Mouse (Mus musculus) liver, adult 2 months (tissue): ENCODE measurements at regions not wholly inside any gene's neighbourhood (a gene's known extent, or its start where the extent isn't known, plus 50 kb on each side); places are given as distances from the start of the nearest gene placed in this dataset.

Experiments
- DNase-seq: peaks from one replicate; pipeline ENCODE4 v3.0.0-alpha.2; 2011; ENCODE audit warnings: low read depth, low spot score; ENCODE audit errors: extremely low read depth
- H3K27ac ChIP-seq: fragments of 200-500 bp; replicated peaks from 2 replicates; pipeline ENCODE4 v1.5.1; 2012; ENCODE audit warnings: low read depth, mild to moderate bottlenecking, control low read depth, inconsistent platforms, low read length; ENCODE audit not compliant: insufficient read depth
- H3K27me3 ChIP-seq: fragments of 200-500 bp; 2 replicates; pipeline ENCODE4 v1.6.1; 2012; ENCODE audit warnings: mild to moderate bottlenecking, moderate library complexity, low read length, inconsistent platforms; ENCODE audit not compliant: control insufficient read depth, insufficient read depth
- H3K36me3 ChIP-seq: fragments of 200-500 bp; 2 replicates; pipeline ENCODE4 v1.6.1; 2012; ENCODE audit warnings: low read length, inconsistent platforms; ENCODE audit not compliant: control insufficient read depth, insufficient read depth
- H3K4me1 ChIP-seq: fragments of 200-500 bp; 2 replicates; pipeline ENCODE4 v1.6.1; 2011; ENCODE audit warnings: low read length; ENCODE audit not compliant: control insufficient read depth, insufficient read depth
- H3K4me3 ChIP-seq: fragments of 200-500 bp; 2 replicates; pipeline ENCODE4 v1.5.1; 2011; ENCODE audit warnings: low read depth, mild to moderate bottlenecking, control low read depth, low read length, moderate library complexity; ENCODE audit not compliant: insufficient read depth
- H3K79me2 ChIP-seq: fragments of 200-500 bp; 2 replicates; pipeline ENCODE4 v1.6.1; 2012; ENCODE audit warnings: inconsistent platforms, mild to moderate bottlenecking, low read length, moderate library complexity; ENCODE audit not compliant: control insufficient read depth, insufficient read depth
- H3K9ac ChIP-seq: fragments of 200-500 bp; 2 replicates; pipeline ENCODE4 v1.6.1; 2012; ENCODE audit warnings: low read depth, mild to moderate bottlenecking, control low read depth, inconsistent platforms, low read length
- CTCF ChIP-seq: fragments of 200-500 bp; IDR thresholded peaks from 2 replicates; pipeline ENCODE4 v1.5.1; 2011; ENCODE audit warnings: low read depth, low read length, control low read depth
- POLR2A ChIP-seq: fragments of 200-500 bp; IDR thresholded peaks from 2 replicates; pipeline ENCODE4 v1.6.1; 2011; ENCODE audit warnings: low read length, control low read depth; ENCODE audit not compliant: insufficient read depth; ENCODE audit errors: extremely low read depth
- WGBS: fragments of 180-500 bp; shearing (Covaris S2); methylation state at CpG from one replicate; pipeline ENCODE4 v1.1.7; 2018; 5-methylcytosine and 5-hydroxymethylcytosine counted together

GRCm38 (mm10) chr19:30489786-30490185 is 59.7 kb downstream of the Dkk1 start:
- no peak for DNase-seq
- 76% methylated on average over 3 of the region's 3 CpGs for WGBS
- no peaks in the 10 kb centered on the region for H3K27me3 ChIP-seq
- no peaks in the 10 kb centered on the region for H3K79me2 ChIP-seq
- no peaks in the 10 kb centered on the region for H3K4me1 ChIP-seq
- H3K36me3 ChIP-seq: no peaks in the 10 kb centered on the region
- H3K4me3 ChIP-seq: no peak overlapping the region
- H3K9ac ChIP-seq: no peak overlapping the region
- TF ChIP-seq CTCF (no peak), POLR2A (no peak)
- H3K27ac ChIP-seq: no peak overlapping the region

GRCm38 (mm10) chr19:30490916-30491315 is 58.5 kb downstream of the Dkk1 start:
- WGBS: 70% methylated on average over 9 of the region's 9 CpGs
- no peak for DNase-seq
- no peak overlapping the region for H3K27ac ChIP-seq

More at GRCm38 (mm10) chr19:30490916-30491315, 58.5 kb downstream of the Dkk1 start:
- TF ChIP-seq CTCF: no peak
- TF ChIP-seq POLR2A: no peak
- Histone ChIP-seq H3K4me3 (no peak overlapping the region), H3K9ac (no peak overlapping the region), H3K36me3 (no peaks in the 10 kb centered on the region), H3K4me1 (no peaks in the 10 kb centered on the region), H3K79me2 (no peaks in the 10 kb centered on the region), H3K27me3 (no peaks in the 10 kb centered on the region)
